Mouse (Mus musculus) fat pad, adult 2 months (tissue): ENCODE data around the gene Elavl1.
"Not testable (repeated sequence)": the region's sequence is repeated elsewhere in the genome, so short reads cannot be mapped to it uniquely, and the experiment has no call there.

ENCODE experiments used
- DNase-seq: peaks from one replicate; pipeline ENCODE4 v3.0.0-alpha.2; 2011; ENCODE audit warnings: low read depth, low spot score; ENCODE audit errors: extremely low read depth

The Elavl1 gene

DNA sequence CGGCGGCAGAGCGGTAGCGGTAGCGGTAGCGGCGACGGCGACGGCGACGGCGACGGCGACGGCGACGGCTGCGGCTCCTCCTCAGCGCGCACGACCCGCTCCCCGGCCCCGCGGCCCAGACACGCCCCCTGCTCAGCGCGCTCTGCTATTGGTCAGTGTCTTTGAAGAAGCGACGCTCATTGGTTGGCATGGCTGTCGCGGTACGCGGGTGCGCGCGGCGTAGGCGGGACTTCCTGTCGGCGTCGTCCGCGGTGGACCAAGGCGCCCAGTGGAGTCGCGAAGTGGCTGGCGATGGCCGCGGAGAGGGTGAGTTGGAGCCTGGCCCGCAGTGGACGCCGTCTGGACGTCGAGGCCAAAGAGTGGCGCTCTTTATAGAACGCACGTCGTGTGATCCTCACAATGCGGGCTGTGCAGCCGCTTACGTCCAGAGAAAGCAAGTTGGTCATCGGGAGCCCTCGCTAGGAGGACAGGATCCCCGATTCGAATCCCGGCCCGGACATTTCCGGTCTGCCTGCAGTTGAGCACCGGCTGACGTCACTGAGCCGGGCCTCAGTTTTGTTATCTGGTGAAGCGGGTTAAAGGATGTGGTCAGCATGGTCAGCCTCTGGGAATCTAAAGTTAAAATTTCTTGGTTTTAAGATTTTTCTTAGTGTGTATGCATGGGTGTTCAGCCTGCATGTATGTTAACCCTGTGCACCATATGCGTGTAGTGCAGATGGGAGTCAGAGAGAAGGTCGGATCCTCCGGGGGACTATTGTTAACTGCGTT lies at the start of gene Elavl1, which contains the start of gene Ccl25:
TSS of gene Elavl1 (minus strand) at position 431 of the 768 bp plus-strand sequence.
TSS of gene Ccl25 (plus strand) at position 228 of the 768 bp plus-strand sequence.
- peak; percentile 49 for DNase-seq

DNA sequence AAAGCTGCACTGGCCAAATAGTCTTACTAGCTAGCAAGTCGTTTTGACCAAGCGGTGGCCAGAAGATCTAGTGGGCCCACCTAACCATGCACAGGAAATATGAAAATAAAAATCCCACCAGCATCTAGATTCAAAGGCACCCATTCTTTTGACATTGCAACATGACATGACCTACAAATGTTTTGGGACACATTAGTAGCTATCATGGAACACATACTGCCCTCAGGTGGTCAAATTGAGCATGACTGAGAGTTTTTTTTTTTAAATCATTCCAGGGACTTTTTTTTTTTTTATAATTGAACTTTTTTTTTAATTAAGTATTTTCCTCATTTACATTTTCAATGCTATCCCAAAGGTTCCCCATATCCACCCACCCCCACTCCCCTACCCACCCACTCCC lies 47.4 kb upstream of the Elavl1 start:
- no peak for DNase-seq

DNA sequence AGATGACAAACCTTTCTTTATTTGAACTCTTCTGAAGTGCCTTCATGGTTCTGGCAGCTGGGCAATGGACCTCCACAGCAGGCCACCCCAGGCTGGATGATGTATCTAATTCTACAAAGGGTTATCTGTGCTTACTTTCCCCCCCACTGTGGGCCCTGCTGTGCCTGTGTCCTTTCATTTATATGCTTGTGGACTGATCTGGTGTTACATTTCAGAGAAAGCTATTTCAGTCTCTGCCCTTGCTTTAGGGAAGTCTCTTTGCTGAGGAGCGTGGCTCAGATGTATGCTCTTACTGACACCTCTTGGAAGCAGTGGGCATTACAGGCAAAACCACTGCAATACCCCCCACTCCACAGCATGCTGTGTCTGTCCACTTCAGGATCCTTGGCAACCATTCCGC lies 44.9 kb upstream of the Elavl1 start:
- no peak for DNase-seq

DNA sequence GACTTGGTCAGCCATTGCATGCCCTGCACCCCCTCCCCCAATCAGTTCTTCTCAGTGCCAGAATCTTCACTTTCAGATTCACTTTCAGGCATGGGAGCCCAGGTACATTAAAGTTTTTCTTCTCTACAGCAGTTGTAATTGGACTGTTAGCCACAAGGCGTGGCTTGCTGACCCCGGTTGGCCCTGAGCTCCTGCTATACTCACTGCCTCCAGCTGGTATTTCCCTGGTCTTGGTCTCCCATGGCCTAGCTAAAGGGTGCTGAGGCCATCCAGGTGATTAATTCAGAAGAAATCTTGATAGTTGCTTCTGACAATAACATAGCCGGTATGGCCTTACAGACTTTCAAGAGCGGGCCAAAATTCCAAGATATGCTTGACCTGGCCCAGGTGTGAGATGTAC lies 43.3 kb upstream of the Elavl1 start:
- DNase-seq: no peak

DNA sequence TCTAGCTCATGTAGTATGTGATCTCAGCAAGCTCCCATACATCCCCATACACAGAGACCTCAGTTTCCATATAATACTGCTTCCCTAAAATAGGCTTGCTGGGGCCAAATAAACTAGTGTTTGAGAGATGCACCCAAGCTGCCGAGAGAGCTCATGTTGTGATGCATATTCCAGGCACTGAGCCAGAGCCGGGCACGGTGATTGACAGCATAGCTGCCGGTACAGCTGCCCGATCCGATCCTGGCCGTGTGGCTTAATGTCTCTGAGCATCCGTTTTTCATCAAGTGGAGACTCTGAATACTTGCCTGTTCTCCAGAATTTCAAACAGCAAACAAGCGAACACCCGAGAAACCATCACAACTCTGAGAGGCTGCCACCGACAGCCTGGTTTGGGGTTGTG lies 42.6 kb upstream of the Elavl1 start:
- DNase-seq: no peak

DNA sequence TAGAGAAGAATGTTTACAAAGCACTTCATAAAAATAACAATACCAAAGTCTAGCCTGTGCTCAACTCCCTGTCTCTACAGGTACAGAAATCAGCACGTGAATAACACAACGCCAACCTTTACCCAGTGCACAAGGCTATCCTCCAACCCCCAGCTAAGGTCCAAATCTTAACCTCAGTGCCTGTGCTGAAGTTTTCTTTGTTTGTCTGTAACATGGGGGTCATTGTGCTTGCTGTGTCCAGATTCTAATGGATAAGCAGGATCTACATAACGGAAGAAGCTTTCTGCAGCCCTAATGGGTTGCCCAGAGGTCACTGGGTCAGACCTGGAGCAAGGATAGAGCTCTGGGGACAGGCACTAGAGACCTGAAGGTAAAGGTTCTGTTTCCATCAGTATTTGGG lies 41.0 kb upstream of the Elavl1 start:
- DNase-seq: no peak

DNA sequence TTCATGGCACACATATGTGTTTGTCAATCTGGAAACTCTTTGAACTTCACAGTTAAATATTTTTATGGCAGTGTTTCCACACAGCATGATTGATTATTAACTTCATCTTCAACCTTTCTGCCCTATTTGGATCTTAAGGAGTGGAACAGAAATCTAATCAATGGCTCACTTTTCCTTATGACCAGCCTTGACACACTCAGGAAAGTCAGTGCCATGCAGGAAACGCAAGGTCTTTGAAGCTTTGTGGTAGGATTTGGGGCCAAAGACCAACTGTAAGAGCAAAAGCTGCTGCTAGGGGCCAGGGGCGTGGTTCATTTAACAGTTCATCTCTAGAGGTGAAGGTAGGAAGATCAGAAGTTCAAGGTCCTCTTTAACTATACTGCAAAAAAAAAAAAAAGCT lies 35.7 kb upstream of the Elavl1 start:
- no peak for DNase-seq

DNA sequence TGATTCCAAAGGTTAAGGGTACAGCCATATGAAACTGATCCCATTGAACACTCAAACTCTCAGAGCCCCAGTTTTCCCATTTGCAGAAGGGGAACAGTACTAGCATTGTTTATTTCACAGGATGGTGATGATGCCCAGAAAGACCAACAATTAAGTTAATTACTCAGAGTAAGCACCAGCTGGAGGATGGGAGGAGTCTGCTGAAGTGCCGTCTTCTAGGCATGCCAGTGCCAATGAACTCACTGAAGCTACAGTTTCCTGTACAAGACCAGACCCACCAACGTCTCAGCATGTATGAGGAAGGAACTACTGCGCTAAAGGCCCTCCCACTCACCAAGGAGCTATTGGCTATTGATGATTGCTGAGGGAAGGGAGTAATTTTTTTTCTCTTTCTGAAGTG lies 34.1 kb upstream of the Elavl1 start:
- no peak for DNase-seq

DNA sequence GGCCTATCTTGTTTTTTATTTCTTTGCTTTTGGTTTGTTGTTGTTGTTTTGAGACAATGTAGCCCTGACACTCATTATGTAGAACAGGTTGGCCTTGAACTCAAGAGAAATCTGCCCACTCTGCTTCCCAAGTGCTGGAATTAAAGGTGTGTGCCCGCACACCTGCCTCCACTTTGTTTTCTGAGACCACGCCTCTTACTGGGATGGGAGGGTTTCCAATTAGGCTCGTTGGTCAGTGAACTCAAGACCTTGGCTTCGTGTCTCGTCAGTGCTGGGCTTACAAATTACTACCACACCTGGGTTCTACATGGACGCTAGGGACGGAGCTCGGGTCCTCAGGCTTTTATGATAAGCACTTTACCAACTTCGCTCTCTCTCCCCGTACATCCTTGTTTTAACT lies 30.2 kb upstream of the Elavl1 start:
- DNase-seq: no peak

DNA sequence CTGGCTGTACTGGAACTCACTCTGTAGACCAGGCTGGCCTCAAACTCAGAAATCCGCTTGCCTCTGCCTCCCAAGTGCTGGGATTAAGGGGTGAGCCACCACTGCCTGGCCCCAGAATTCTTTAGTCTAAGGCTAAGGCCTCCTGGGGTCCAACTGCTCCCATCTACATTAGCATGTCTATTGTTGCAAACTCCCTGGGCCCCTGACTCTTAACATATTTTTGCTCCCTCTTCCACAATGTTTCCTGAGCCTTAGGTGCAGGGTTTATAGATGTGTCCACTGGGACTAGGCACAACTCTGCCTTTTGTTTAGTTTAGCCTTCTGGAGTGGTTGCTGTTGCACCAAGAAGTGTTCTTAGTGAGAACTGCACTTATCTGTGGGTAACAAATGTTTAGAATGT lies 29.3 kb upstream of the Elavl1 start:
- DNase-seq: no peak

DNA sequence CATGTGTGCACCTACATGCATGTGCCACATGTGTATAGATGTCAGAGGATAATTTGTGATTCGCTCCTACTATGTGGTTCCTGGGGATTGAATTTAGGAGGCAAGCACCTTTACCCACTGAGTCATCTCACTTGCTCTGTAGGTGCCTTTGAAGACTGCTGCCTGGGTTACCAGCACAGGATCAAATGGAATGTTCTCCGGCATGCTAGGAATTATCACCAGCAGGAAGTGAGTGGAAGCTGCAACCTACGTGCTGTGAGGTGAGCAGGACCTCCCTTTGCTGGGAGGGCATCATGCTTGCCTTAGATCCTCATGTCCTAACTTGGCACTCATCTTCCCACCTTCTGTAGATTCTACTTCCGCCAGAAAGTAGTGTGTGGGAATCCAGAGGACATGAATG lies 28.5 kb upstream of the Elavl1 start:
- no peak for DNase-seq

DNA sequence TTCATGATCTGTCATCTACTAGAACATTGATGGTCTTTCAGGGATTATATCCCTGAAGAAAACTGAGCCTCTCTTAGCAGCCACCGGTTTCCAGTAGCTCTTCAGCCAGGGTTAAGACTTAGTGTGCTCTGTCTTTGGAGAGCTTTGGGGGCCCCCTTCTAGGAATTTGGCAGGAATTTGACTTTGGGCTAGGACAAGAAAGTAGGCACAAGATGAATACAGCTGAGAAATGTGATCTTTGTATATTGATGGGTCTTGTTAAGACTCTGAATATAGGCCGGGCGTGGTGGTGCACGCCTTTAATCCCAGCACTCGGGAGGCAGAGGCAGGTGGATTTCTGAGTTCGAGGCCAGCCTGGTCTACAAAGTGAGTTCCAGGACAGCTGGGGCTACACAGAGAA lies 27.3 kb upstream of the Elavl1 start:
- DNase-seq: not testable (repeated sequence)

DNA sequence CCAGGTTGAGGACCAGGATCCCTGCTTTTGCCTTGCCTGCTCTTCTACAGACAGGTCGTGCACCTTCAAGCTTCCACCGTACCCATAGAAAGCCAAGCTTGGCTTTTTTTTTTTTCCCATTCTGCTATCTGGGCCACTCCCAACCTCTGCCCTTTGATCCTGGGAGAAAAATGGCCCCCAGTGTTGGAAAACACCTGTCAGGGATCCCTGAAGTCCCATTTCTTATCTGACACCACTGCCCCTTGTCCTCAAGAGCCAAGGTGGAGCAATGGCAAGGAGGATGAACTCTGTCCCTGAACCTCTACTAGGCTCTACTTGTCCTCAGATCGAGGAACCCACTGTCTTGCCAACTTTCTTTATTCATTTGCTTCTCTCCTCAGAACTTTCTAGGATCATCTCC lies 25.4 kb upstream of the Elavl1 start:
- DNase-seq: no peak

DNA sequence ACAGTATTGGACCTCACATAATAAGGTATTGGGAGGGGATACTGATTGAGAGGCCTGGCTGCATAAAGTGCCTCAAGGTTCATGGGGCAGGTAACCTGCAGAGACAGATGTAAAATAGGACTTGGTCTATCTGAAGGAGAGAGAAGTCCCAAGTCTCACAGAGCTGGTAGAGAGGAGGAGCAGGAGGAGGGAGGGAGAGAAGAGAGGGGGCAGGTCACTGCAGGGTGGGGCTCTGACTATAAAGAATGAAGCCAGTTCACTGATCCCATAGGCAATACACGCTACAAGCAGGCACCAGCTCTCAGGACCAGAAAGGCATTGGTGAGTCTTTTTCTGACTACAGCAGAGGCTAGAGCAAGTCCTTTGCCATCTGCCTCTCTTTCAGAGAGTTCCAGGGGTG lies 24.1 kb upstream of the Elavl1 start:
- no peak for DNase-seq

DNA sequence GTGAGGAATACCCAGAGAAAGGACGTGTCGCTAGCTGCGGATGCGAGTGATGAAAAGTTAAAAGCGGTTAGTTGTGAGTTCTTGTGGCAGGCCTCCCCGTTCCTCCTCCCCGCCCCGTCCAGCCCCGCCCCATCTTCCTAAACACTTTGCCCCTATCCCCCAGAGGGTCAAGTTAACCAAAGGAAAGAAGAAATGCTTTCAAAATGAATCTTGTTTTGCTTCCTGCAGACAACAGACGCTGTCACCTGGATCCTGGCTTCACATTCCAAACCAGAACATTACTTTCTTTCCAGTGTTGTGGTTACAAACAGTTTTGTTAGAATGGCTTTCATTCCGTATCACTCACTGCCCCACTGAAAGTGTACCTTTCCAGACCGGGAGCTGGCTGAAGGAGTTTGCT lies 23.1 kb upstream of the Elavl1 start:
- no peak for DNase-seq

DNA sequence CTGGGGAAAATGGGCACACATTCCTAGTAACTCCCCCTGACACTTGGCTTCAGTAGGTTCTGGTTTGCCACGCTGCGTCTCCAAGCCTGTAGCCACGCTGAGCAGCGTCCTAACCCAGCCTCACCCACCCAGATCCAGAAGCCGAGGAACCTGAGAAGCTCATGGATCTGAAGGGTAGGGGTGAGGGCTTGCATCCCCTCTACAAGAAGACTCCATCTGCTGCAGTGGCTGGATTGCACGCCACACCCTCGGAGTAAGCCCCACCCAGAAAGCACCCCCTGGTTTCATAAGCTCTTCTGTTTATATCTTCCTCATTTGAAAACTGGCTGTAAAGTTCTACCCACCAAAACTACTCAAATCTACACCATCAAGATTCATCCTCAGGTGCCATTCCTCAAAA lies 22.4 kb upstream of the Elavl1 start:
- no peak for DNase-seq

DNA sequence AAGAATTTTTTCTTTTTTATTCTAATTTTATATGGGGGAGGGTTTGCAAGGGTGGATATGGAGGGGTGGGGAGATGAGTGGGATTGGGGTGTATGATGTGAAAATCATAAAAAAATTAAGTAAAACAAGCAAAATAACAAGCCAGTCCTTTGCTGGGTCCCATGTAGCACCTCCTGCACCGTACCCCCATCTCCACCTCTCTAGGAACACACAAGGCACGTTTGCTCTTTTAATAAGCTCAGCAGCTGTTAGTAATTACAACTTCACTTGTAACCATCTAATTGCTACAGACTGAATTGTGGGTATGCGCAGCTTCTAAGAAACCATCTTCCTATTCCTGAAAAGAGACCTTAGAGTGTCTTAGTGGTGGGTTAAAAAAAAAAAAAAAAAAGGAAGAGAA lies 15.0 kb upstream of the Elavl1 start:
- DNase-seq: no peak

DNA sequence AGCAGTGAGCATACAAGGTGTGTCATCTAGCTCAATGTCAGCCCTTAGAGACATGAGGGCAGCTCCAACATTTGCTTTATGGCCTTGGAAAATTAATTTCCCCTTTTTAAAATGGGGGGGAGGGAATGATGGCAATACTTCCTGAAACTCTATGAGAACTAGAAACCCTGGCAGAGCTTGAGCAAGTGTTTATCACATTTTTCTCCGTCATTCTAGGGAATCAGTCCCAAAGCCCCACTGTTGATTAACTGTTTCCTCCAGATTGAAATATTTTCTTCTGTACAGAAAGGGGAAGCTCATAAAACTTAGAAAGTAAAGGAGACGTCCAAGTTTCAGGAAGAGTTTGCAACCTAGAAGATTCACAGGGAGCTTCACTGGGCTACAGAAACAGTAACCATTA lies 10.5 kb upstream of the Elavl1 start:
- no peak for DNase-seq

DNA sequence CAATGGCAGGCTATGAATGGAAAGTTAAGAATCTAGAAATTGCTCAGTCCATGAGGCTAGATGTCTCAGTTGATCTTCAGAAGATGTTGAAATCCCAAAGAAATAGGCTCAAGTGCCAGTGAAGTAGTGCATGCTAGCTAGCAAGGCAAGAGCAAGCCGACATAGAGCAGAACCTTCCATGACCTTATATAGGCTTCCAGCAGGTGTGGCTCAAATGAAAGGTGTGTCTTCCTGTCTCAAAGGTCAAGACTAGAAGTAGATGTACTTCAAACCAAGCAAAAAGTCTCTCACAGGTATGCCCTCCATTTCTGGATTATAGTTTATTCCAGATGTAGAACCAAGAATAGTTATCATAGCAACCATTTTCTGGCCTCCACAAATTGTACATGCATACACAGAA lies 8.8 kb upstream of the Elavl1 start:
- no peak for DNase-seq

DNA sequence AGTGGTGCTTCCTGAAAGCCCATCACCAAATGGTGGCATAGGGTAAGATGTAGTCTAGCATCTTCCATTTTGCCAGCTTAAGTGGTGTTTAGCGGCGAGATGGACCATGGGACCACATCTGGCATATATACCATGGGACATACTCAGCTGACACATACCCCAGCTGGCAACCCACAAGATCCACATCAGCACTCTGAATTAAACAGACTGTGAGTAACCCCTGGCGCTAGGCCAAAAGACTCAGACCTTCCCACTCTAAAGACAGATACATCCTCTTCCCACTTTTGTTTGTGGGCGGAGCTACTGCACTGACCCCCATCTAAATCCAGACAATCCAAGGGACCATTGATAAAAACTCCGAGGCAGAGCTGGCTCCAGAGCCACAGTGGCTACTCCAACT lies 3.8 kb upstream of the Elavl1 start:
- no peak for DNase-seq

DNA sequence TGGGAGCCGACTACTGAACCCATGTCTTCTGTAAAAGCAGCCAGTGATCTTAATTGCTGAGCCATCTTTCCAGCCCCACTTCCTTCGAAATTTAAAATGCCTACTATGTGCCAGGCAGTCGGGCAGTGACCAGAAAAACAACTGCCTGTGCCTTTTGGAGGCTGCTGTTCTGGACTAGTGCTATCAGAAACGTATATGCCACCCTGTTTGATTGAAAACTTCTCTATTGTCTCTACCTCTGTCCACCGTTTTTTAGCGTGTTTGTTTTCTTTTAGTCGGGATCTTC lies 481 bp upstream of the Elavl1 start:
- DNase-seq: no peak

DNA sequence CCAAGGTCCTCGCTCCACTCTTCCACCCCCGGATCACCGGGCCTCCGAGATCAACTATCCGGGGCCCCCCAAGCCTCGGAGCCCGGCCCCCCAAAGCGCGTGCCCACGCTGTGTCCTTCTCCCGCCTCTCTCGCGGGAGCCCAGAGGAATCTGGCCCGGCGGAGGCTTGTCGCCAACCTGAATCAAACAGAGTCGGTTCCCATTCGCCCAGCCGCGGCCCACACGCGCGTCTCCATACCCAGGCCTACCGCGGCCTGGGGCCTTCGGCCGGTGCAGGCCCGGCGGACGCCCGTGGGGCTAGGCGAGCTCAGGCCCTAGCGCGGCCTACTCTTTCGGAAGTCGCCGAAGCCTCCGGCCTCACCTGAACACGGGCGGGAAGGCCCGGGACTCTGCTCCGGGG lies 688 bp downstream of the Elavl1 start:
- DNase-seq: no peak

DNA sequence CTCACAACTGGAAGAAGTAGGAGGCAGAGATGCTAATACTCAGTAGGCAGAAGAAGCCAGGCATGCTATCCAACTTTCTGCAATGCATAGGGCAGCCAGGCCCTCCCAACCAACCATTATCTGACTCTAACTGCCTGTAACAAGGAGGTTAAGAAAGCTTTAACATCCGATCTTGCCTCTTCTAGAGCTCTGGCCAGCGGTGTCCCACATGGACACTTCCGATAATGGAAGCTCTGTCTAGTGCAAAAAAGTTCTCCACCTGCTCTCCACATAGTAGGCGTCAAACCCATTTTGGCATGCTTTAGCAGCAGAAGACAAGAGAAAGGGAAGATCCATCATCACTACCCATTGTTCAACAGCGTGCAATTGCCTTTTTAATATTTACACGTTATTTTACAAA lies 1.3 kb downstream of the Elavl1 start:
- DNase-seq: no peak

DNA sequence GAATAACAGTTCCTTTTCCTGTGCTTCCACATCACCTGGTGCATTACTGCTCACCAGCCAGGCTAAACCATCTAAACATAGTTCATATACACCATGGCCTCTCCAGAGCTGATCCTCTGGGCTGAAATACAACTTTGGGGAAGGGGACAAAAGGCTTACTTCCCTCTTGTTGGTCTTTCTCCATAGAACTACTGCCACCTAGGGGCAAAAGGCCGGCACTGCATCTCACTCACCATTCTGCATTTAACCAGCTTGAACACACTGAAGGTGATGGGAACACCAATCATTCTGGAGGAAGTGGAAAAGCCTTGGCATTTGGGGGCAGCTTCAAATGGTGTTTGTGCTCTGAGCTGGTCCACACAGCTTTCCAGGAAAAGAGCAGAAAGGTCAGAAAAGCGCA lies 2.7 kb downstream of the Elavl1 start:
- no peak for DNase-seq
